Mouse (Mus musculus) erythroid progenitor cell, adult 5-6 weeks (primary cell): ENCODE data around the gene Zfp423. TPM values are rescaled to one million over a fixed set of nuclear protein-coding genes. Genes with fewer than 3 reads are reported as not detected.
"Not testable (repeated sequence)": the region's sequence is repeated elsewhere in the genome, so short reads cannot be mapped to it uniquely, and the experiment has no call there.

ENCODE experiments used
- ATAC-seq: replicated peaks from 2 replicates; pipeline ENCODE4 v1.8.0; 2016; ENCODE audit warnings: moderate number of reproducible peaks, mild to moderate bottlenecking, moderate TSS enrichment, inconsistent platforms; ENCODE audit not compliant: poor library complexity, low FRiP score, severe bottlenecking
- total RNA-seq, 2 experiments: library from RNA; stranded (forward) in 1 of 2; stranded (reverse) in 1 of 2; fragments of 150-400 nt in 1 of 2; fragments of 186-747, 209-891 nt in 1 of 2; gene quantifications; 2 replicates each; pipeline versions ENCODE4 v1.2.3 to v1.2.4; 2015 to 2017; ENCODE audit warnings: low replicate concordance in 2 of 2

Zfp423 gene
- total RNA-seq, 2 experiments from 2014 or later: 0.42 TPM; not detected in 1

DNA sequence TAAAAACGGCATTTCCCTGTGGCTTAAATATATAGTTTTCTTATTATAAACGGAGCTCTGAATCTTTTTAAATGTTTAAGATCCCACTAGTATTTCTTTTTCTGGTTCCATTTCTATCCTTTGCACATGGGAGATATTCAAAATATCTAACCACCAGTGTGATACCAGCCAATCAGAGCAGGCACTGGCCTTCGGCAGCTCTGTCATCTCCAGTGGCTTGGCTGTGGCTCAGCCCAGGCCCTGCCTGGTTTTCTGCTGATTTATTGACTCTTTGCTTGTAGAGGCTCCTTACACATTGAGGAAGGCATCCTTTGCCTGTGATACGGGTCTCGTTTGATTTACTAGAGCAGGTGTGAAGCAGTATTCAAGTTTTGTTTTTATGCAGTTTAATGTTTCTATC, 108.0 kb downstream of the Zfp423 start:
- no peak for ATAC-seq

DNA sequence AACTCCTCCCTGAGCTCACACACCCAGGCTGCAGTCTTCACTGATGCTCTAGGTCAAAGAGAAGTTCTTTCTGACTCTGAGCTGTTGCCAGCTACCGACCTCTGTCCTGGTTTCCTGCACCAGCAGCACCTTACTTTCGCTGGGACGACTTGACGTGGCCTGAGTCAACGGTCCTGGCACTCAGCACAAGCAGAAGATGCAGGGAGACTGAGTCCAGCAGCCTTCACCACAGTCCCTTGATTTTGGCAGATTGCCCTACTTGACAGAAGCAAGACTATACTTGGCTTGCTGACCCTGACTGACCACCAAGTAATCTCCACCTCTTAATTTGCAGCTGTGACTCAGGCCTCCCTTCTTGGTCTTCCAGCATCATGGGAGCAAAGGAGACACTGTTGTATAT, 110.6 kb downstream of the Zfp423 start:
- ATAC-seq: no peak

DNA sequence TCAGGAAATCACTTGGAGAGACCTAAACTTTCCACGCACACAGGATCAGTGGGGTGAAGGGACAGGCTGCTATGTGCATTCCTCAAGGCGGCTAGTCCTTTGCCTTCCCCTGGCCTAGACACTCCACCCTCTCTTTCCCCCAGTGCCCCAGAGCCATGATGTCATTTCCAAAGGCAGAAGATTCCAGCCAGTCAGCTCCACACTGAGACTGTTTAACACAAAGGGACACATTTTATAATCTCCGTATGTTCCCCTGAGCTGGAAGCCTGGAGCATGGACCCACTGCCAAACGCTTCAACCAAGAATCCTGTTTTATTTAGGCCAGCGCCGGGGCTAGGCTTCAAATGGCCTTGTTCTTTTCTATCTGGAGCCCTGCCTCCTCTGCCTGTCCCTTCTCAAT, 111.6 kb downstream of the Zfp423 start:
- ATAC-seq: no peak

DNA sequence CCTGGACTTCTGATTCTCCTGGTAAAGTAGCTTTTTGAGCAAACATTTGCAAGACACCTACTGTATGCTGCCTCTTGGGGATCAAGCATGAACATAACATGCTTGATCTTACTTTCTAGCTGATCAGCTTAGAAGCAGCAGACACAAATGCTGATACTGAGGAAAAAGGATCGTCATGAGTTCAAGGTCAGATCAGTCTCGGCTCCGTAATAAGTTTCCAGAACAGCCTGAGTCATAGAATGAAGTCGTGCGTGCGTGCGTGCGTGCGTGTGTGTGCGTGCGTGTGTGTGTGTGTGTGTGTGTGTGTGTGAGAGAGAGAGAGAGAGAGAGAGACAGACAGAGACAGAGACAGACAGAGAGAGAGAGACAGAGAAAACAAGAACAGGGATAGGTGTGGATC, 117.3 kb downstream of the Zfp423 start:
- ATAC-seq: not testable (repeated sequence)

DNA sequence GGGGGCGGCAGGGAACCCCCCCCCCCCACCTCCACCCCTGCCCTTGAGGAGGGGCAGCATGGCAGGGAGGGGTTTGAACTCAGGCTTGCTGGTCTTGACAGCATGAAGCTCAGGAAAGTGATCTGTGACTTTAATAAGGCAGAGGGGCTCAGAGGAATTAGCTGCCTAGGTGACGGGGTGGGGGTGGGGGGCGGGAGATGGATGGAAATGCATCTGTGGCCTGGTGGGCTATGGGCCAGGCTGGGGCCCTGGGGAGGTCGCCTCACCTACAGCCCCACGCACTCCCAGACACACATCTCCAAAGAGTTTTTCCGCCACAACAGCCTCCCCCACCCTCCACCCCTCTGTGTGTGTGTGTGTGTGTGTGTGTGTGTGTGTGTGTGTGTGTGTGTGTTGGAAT, 122.1 kb downstream of the Zfp423 start:
- no peak for ATAC-seq

DNA sequence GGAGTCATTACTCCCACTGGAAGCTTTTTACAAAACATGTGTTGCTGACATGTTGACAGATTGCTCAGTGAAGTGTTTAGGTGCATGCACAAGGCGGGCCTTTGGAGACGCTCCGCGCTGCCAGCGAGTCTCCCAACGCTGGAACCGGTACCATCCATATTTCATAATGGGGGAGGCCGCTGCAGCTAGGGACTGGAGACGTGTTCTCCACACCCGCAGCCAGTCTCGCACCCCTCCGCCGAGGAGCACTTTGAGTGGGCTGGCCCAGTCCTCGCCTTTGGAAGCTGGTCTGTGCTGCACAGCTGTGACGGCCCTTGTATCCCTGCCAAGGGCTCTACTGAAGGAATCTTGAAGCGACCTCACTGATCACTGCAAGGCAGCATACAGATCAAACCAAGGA, 122.5 kb downstream of the Zfp423 start:
- no peak for ATAC-seq

DNA sequence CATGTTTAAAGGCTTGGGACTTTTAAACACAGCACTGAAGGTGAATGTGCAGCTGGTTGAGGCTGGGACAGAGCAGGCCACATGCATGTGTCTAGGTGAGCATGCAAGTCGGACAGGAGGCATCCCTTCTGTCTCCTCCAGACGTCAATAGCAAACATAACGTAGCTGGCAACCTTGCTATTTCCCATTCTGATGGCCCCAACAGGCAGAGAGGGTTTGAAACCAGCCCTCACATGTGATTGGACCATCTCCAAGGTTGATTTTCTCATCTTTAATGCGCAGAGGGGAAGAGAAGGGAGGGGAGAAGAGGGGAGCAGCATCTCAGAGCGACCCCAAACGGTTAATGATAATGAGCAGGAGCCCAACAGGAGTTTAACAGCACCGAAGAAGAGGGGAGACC, 123.5 kb downstream of the Zfp423 start:
- ATAC-seq: no peak

DNA sequence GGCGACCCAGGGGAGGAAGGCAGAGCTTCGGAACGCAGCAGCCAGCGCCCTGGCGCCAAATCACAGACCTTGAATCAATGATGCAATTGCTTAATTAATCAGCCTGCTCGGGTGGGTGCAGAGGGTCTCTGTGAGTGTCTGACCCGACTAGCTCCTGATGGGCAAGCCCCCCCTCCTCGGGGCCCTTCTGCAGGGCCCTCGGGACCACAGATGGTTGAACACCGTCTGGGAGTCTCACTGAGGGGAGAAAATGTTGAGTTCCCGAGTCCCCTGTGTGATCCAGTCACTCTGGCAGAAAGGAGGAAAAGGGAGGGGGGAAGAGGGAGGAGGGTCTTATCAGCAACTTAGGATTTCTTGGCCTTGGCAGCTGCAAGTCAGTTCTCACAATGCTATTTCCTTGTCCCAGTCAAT, 124.0 kb downstream of the Zfp423 start:
- ATAC-seq: no peak

DNA sequence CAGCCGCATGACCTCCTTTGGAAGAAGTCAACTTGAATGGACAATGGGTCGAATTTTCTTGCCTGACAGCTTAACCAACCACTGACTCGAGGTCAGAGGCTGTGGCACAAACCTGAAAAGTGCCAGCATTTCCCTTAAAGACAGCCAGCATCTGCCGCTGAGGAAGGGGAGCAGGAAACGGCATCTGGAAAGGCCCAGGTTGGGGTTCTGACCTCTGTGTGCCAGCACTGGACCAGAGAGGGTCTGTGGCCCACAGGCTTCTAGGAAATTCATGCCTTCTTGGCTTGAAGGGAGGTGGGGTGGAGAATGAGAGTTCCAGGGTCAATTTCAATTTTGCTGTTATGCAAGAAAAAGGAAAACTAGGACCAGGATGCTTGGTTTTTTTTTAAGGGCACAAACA, 124.7 kb downstream of the Zfp423 start:
- ATAC-seq: no peak

DNA sequence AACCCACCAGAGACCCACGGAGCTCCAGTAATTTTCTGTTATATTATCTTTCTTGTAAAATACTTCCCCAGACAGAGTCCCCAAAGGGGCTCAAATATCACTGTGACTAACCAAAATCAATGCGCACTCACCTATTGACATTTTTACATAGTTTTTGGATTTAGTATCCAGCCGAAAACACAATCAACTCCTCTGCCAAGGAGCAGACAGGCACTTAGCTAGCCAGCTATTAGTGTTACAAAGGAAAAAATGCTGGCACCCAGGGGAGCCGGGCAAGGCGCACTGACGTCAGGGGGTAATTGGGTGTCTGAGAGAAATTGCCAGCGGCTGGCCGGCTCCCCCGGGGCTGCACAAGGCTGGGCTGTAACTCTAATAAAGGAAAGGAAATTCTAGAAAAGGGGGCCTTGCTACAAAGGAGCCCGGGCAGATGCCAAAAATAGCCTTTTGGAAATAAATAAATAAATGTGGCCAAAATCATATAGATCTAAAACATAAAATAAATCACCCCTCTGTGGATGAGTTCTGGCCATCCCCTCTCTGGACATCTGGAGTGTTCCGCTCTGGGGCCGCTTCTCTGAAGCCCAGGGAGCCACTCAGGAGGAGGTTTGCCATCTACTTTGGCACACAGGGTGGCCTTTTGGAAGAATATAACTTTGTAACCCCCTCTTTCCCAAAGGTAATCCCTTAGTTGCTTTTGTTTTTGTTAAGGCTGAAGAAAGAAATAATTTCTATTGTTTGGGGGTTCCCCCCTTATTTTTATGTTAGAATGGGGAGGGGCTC, 125.4 kb downstream of the Zfp423 start:
- no peak for ATAC-seq

DNA sequence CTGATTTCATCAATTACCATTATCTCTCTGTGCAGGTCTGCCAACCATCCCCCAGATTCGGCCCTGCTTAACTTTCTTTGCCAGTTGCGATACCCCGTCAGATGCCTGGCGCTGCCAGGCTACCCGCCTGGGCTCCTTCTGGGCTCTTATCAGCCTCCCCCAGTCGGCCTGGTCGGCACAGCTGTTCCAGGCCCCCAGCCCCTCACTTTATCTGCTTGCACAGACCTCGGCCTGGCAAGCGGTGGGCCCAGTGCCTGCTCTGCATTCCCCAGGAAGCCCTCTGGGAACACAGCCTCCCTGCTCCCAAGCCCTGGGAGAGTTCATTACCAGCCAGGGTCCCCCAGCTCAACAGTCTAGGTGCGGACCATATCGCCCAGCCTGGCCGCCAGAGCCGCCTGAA, 126.1 kb downstream of the Zfp423 start:
- no peak for ATAC-seq

DNA sequence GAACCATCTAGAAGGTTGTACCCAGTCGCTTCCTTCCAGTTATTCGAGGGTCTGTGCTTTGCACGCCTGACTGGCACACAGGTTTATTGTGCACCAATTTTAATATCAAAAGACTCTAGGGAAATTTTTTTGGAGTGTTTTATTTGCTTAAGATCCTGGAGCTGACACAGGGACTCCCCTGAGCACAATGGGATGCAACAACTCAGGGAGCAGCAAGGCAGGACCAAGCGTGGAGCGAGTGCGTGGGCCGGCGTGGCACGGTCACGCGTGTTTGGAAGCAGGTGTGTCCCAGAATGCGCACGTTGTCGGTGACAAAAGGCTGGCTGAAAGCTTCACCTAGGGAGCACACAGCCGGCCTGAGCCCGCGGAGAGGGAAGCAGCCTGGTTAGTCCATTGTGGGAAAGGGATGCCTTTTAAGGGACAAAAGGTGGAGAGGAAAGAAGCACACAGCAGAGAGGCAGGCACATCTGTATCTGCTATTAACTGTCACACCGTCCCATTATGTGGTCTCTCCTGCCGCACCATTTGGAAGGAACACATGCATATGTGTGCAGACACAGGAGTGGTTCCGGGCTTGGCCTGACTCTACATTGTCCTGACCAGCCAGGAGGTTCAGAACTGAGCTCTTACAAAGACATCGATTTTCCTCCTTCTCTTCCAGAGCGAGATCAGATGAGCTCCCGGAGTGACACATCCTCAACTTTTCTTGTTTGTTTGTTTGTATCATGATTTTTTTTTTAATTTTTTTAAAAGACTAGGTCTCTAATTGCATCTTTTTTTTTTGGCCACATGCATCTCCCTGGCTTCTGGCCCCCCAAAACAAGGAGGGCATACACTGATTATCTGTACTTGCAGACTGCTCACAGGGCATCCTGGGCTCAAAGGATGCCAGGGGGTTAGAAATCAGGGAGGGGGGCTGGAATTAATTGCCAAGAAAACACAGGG, 126.7 kb downstream of the Zfp423 start:
- ATAC-seq: no peak

DNA sequence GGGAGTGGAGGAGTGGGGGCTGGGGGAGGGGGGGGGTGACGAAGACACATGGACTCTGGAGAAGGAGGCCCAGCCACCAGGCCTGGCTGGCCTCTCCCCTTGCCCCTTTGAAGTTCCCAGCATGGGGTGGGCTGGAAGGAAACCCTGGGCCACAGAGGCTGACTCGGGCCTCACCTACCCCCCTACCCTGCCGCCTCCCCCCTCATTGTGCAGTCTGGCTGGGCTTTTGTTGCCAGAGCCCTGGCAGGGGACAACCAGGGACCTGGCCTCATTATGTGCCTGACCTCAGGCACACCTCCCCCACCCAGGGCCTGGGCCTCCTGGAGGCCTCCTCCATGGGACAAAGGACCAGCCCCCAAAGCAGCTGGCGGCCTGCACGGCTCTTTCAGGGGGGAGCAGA, 127.8 kb downstream of the Zfp423 start:
- no peak for ATAC-seq

DNA sequence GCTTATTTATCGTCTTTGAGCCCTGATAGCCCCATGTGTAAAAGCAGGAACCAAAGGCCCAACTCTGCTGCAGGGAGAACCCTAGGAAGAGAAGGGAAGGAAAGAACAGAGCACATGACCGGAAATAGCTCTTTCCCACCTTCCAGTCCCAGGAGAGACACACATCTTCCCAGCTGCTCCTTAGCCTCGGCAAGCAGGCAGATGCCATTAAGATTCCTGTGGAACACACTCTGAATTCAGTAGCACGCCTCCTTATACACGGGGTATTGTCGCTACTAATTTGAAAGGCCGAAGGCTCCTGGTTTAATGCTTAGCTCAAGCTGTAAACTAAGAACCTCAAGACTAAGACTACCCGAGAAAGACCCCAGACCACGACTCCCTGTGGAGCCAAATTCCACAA, 128.3 kb downstream of the Zfp423 start:
- no peak for ATAC-seq

DNA sequence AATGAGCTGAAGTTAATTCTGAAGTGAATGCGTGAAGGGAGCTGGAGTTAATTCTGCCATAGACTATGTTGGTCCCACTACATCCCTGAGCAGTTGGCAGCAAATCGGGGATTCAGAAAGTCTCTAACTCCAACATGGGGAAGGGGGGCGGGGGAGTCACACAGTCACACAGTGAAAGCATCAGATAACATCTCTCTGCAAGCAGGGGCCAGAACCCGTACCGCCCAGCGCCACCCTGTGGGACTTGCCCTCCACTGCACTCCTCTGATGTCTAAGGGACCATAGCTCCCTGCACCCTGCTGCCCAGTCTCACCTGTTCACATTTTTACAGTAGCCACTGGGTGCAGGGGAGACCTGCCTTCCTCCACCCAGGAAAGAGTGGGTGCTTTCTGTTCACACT, 129.2 kb downstream of the Zfp423 start:
- no peak for ATAC-seq

DNA sequence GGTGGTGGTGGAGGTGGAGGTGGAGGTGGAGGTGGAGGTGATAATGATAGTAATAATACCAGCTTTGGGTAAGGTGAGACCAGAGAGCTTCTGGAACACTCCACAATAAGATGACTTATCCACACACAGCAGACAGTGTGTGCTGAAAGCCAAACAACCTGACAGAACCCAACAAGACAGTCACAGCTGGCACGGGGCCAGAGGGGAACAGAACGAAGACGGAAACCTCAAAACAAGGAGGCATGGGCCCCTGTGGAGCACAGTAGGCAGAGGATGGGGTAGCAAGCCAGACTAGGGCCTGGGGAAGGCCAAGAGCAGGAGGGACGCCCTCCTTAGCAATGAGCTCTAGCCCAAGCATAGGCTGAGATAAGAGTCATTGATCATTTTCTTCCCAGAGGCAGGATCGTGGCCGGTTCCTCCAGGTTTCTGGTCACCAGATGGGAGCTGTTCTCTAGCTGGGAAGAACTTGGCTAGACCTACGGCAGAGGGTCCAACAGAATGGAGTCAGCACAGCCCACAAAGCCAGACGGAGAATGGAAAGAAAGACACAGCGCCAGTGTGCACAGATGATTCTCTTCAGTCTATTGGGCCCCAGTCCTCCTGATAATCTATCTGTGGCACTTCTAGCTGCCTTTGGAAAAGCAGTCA, 133.3 kb downstream of the Zfp423 start:
- no peak for ATAC-seq

DNA sequence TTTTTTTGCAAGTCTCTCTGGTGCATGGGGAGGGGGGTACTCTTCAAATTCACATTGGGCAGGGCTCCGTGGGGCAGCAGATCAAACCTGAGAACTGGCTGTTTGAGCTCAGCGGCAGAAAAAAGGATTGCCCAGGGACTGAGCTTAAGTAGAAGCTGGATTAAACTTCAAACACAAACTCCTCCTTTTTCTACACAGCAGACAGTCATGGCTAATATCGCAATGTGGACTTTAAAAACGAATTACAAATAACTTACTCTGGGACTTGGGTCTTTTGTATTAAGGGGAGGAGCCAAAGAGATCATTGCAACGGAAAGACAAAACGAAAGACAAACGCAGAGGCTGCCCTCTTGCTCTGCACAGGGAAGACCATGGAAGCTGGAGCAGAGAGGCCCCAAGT, 136.2 kb downstream of the Zfp423 start:
- ATAC-seq: no peak

DNA sequence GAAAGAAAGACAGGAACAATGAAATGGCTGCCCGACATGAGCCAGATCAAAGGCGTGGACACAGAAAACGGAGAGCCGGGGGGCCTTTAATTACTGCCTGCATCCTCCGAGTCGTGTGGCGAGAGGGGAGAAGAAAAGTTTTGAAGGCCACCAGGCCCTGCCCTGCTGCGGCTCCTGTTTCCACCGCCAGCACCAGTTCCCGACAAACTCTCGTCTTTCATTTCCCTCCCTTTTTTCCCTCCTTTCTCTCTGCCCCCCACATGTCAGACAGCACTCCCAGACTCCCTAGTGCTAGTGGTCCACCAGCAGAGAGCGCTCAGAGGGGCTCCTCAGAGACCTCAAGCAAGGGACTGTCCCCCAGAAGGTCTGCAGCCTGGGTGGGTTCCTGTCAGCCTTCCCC, 136.7 kb downstream of the Zfp423 start:
- ATAC-seq: no peak

DNA sequence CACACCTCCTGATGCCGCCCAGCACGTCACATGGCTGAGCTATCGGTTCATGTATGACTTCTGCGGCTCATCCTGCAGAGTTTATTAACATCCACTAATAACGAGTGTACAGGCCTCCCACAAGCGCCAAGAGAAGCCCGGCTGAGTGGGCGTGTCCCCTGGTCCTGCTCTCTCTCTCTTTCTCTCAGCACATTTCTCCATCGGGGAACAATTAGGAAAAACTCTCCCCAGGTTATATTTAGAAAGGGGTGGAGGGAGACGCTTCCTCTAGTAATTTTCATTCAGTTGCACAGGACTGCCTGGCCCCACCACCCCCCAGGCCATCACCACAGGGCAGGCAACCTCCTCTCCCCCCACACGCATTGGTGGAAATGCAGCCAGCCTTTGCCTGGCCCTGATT, 137.2 kb downstream of the Zfp423 start:
- no peak for ATAC-seq

DNA sequence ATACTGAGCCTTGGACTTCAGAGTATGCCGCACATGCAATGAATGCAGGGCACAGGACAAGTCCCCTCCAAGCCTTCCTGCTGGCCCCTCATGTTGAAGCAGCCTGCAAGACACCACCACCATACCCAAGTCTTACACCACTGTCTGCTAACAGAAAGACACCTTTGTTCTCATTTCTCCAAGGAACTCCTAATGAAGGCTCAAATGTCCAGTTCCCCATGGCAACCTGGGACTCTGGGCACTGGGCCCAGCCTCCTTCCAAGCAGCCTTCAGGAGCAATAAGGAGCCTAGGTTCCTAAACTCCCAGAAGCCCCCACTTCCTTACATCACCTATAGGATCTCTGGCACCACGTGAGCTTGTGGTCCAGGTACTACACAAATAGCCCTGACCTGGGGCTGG, 137.7 kb downstream of the Zfp423 start:
- no peak for ATAC-seq

DNA sequence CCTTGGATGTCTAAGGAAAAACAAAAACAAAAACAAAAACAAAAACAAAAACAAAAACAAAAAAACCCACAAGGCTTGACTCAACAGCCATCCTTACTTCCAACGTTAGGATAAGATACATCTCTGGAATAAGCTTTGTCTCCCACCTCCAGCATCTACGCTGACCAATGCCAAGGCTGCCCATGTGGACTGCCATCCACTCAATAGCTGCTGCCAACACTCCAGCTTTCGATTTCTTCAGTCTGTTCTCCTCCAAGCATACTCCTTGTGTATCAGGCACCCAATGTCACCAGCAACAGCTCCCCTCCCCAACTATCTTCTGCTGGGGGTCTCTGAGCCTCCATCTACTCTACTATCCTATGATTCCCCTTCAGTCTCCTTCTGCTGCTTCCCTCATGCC, 140.1 kb downstream of the Zfp423 start:
- ATAC-seq: no peak
